Mouse (Mus musculus): ENCODE measurements around the gene Ptges3.

Ptges3 gene

GRCm38 (mm10) chr10:128091564-128092505, 33.1 kb downstream of the Ptges3 start, which contains the start of gene Baz2a:
Gene Baz2a (plus strand): TSS chr10:128091577.
- in situ Hi-C loops (cut with MboI; ENCODE audit: low sequenced_read_pairs): no loop called here

GRCm38 (mm10) chr10:128092506-128093495, 34.0 kb downstream of the Ptges3 start:
- in situ Hi-C loops (cut with MboI; ENCODE audit: low sequenced_read_pairs): no loop called here

- in situ Hi-C loops (cut with MboI; ENCODE audit: low sequenced_read_pairs): no loop called here
These were observed 34.9 kb downstream of the Ptges3 start for GRCm38 (mm10) chr10:128093496-128094294.

- in situ Hi-C loops (cut with MboI; ENCODE audit: low sequenced_read_pairs): no loop called here
These were observed 35.7 kb downstream of the Ptges3 start for GRCm38 (mm10) chr10:128094340-128094968.

GRCm38 (mm10) chr10:128095003-128095636, 36.4 kb downstream of the Ptges3 start:
- in situ Hi-C loops (cut with MboI; ENCODE audit: low sequenced_read_pairs): loop anchor here (5.0 kb wide), 1 partner anchor 82 kb away; no protein-coding TSS in a partner anchor

GRCm38 (mm10) chr10:128096313-128096692, 37.5 kb downstream of the Ptges3 start:
- in situ Hi-C loops (cut with MboI; ENCODE audit: low sequenced_read_pairs): loop anchor here (5.0 kb wide), 1 partner anchor 81 kb away; no protein-coding TSS in a partner anchor

- in situ Hi-C loops (cut with MboI; ENCODE audit: low sequenced_read_pairs): loop anchor here (5.0 kb wide), 1 partner anchor 80 kb away; no protein-coding TSS in a partner anchor
These were observed 38.2 kb downstream of the Ptges3 start for GRCm38 (mm10) chr10:128096693-128097586.

- in situ Hi-C loops (cut with MboI; ENCODE audit: low sequenced_read_pairs): loop anchor here (5.0 kb wide), 1 partner anchor 80 kb away; no protein-coding TSS in a partner anchor
These were observed 38.8 kb downstream of the Ptges3 start for GRCm38 (mm10) chr10:128097587-128097971.

GRCm38 (mm10) chr10:128110103-128110761, 51.5 kb downstream of the Ptges3 start:
- in situ Hi-C loops (cut with MboI; ENCODE audit: low sequenced_read_pairs): no loop called here

- in situ Hi-C loops (cut with MboI; ENCODE audit: low sequenced_read_pairs): no loop called here
These were observed 52.5 kb downstream of the Ptges3 start for GRCm38 (mm10) chr10:128111227-128111626.

- in situ Hi-C loops (cut with MboI; ENCODE audit: low sequenced_read_pairs): no loop called here
These were observed 65.1 kb downstream of the Ptges3 start for GRCm38 (mm10) chr10:128123833-128124232.

- in situ Hi-C loops (cut with MboI; ENCODE audit: low sequenced_read_pairs): no loop called here
These were observed 66.1 kb downstream of the Ptges3 start for GRCm38 (mm10) chr10:128124831-128125230.

GRCm38 (mm10) chr10:128125951-128126350, 67.2 kb downstream of the Ptges3 start:
- in situ Hi-C loops (cut with MboI; ENCODE audit: low sequenced_read_pairs): no loop called here

Measured in CH12F3 (cell line).